Mouse (Mus musculus): ENCODE measurements at regions not wholly inside any gene's neighbourhood (a gene's known extent, or its start where the extent isn't known, plus 50 kb on each side); places are given as distances from the start of the nearest gene placed in this dataset.

- no peak for DNase-seq (ENCODE audit: low spot score in 2 of 2)
These were observed 72.1 kb upstream of the Gli2 start for GRCm38 (mm10) chr1:119125561-119125960.

- no peak for DNase-seq (ENCODE audit: low spot score in 2 of 2)
These were observed 71.4 kb upstream of the Gli2 start for GRCm38 (mm10) chr1:119124798-119125197.

- DNase-seq (ENCODE audit: low spot score in 2 of 2), result no peak
These were observed 70.6 kb upstream of the Gli2 start for GRCm38 (mm10) chr1:119124063-119124462.

- DNase-seq (ENCODE audit: low spot score in 2 of 2), result no peak
These were observed 70.0 kb upstream of the Gli2 start for GRCm38 (mm10) chr1:119123402-119123801.

- DNase-seq (ENCODE audit: low spot score in 2 of 2), result no peak
These were observed 69.6 kb upstream of the Gli2 start for GRCm38 (mm10) chr1:119122975-119123374.

GRCm38 (mm10) chr1:119119863-119120569 is 66.6 kb upstream of the Gli2 start:
- no peak for DNase-seq (ENCODE audit: low spot score in 2 of 2)

GRCm38 (mm10) chr1:119115106-119115674 is 61.8 kb upstream of the Gli2 start:
- DNase-seq (ENCODE audit: low spot score in 2 of 2), result no peak

GRCm38 (mm10) chr1:119108578-119108977 is 55.2 kb upstream of the Gli2 start:
- no peak for DNase-seq (ENCODE audit: low spot score in 2 of 2)

- no peak for DNase-seq (ENCODE audit: low spot score in 2 of 2)
These were observed 53.0 kb upstream of the Gli2 start for GRCm38 (mm10) chr1:119106246-119106975.
